Mouse (Mus musculus) spleen, adult 2 months (tissue): Measurements from ENCODE around the gene Ikzf2. TPM values are rescaled to one million over a fixed set of nuclear protein-coding genes. Genes with fewer than 3 reads are reported as not detected.

ENCODE experiments used
- DNase-seq, 2 experiments: peaks; one replicate each; pipeline versions ENCODE4 v3.0.0 to v3.0.0-alpha.2; 2012 to 2021; ENCODE audit warnings: low spot score in 2 of 2, low read depth in 1 of 2
- H3K27ac ChIP-seq: fragments of 200-500 bp; 2 replicates; pipeline ENCODE4 v1.5.1; 2012; ENCODE audit warnings: low read length, inconsistent platforms; ENCODE audit not compliant: insufficient read depth
- H3K27me3 ChIP-seq: fragments of 200-500 bp; 2 replicates; pipeline ENCODE4 v1.6.1; 2012; ENCODE audit warnings: mild to moderate bottlenecking, moderate library complexity, low read length, inconsistent platforms; ENCODE audit not compliant: control insufficient read depth, insufficient read depth
- H3K36me3 ChIP-seq: fragments of 200-500 bp; 2 replicates; pipeline ENCODE4 v1.6.1; 2012; ENCODE audit warnings: mild to moderate bottlenecking, low read length, inconsistent platforms; ENCODE audit not compliant: control insufficient read depth, insufficient read depth
- H3K4me1 ChIP-seq: fragments of 200-500 bp; 2 replicates; pipeline ENCODE4 v1.6.1; 2011; ENCODE audit warnings: inconsistent platforms; ENCODE audit not compliant: control insufficient read depth, insufficient read depth, insufficient read length
- H3K4me3 ChIP-seq: fragments of 200-500 bp; 2 replicates; pipeline ENCODE4 v1.5.1; 2011; ENCODE audit warnings: mild to moderate bottlenecking, inconsistent platforms; ENCODE audit not compliant: insufficient read depth, insufficient read length; ENCODE audit errors: extremely low read depth
- CTCF ChIP-seq: fragments of 200-500 bp; IDR thresholded peaks from 2 replicates; pipeline ENCODE4 v1.5.1; 2011; ENCODE audit warnings: mild to moderate bottlenecking, inconsistent platforms; ENCODE audit not compliant: insufficient read depth, insufficient read length, insufficient replicate concordance; ENCODE audit errors: extremely low read depth
- POLR2A ChIP-seq: fragments of 200-500 bp; IDR thresholded peaks from 2 replicates; pipeline ENCODE4 v1.6.1; 2011; ENCODE audit warnings: low read depth, low read length, inconsistent platforms
- WGBS: fragments of 180-500 bp; shearing (Covaris S2); methylation state at CpG from one replicate; pipeline ENCODE4 v1.1.7; 2018; 5-methylcytosine and 5-hydroxymethylcytosine counted together
- polyA plus RNA-seq: library from polyadenylated mRNA; depleted of rRNA; stranded (reverse); fragments of >200 nt; gene quantifications from 2 replicates; pipeline ENCODE4 v1.2.3, GENCODE M21; 2012; rRNA removed

The Ikzf2 gene
- polyA plus RNA-seq: 0.89 and 1.3 TPM in 2 replicates

DNA sequence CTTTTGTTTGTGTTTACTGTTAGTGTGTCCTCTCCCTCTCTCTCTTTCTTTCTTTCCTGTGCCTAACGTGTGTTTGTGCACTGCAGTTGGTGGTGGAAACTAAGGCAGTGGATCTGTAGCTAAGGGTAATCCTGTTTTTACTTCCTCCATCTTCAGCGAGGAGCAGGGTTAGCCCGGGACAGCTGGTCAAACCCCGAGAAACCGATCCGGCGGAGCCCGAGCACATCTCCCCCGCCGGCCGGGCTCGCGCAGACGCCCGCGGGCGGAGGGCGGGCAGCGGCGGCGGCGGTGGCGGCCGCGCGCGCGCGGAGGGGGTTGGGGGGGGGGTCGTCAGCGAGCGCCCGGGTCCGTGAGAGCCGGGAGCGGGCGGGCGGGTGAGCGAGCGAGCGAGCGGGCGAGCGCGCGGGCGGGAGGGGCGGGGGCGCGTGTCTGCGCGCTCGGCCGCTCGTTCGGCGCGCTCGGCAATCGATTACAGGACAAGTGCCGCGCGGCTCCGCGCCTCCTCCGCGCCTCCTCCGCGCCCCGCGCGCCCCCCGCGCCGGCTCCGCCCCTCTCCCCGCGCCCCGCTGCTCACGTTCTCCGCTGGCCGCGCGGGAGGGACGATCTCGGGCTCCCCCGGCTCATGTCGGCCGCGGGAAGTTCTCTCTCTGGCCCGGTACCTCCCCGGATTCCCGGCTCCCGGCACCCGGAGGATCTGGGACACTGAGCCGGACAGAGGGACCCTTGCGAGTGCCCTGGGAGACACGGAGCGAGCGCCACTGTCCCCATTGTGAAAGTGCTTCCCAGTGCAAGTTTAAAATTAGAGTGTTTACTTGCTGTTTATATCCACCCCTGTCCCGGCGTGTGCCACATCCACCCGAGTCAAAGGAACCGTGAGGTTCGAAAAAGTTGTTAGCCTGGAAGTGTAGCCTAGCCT, at the start of gene Ikzf2:
Gene Ikzf2 (minus strand): TSS at position 170 of the 916 bp plus-strand sequence.
- H3K27ac ChIP-seq: peak within 1 kb of the TSS; percentile 59; the same call in 1 of the 2 replicates
- no peaks in the 10 kb centered on the region for H3K36me3 ChIP-seq
- peak within 1 kb of the TSS; percentile 67 for H3K4me3 ChIP-seq
- peaks cover 2% of the 10 kb centered on the region; the same call in 1 of the 2 replicates for H3K4me1 ChIP-seq
- TF ChIP-seq POLR2A (no peak), CTCF (no peak)
- peaks cover 3% of the 10 kb centered on the region for H3K27me3 ChIP-seq
- whole genome bisulfite sequencing: under 1% methylated on average over 76 of the region's 105 CpGs
- peak in 1 of 2 experiments; percentile 36 for DNase-seq

DNA sequence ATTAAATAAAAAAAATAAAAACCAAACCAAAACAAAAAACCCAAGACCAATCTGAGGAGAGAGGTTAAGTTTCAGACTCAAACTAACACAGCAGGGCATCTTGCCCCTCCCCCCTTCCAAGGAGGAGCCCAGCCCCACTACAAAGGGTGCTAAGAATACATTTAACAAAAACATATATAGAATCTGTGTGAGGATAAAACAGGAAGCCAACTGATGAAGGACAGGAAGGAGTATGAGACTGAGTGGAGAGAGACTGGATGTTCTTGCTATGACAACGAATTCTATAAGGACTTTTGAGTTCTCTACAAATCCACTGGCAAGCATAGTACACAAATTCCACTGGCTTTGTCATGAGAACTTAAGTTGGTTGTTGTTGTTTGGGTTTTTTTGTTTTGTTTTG, 42.7 kb upstream of the Ikzf2 start:
- Histone ChIP-seq H3K36me3 (no peaks in the 10 kb centered on the region), H3K4me1 (no peaks in the 10 kb centered on the region), H3K27me3 (no peaks in the 10 kb centered on the region), H3K27ac (no peak overlapping the region), H3K4me3 (no peak overlapping the region)
- no peak for DNase-seq
- no peak for TF ChIP-seq CTCF
- no peak for TF ChIP-seq POLR2A
- 54% methylated on average over 1 of the region's 1 CpGs for WGBS

- TF ChIP-seq CTCF (no peak), POLR2A (no peak)
- Histone ChIP-seq H3K27ac (no peak overlapping the region), H3K27me3 (no peaks in the 10 kb centered on the region), H3K4me1 (no peaks in the 10 kb centered on the region), H3K4me3 (no peak overlapping the region), H3K36me3 (no peaks in the 10 kb centered on the region)
- DNase-seq: no peak
- 89% methylated on average over 5 of the region's 5 CpGs for WGBS
These were observed 42.1 kb upstream of the Ikzf2 start for GRCm38 (mm10) chr1:69729031-69729679.

GRCm38 (mm10) chr1:69727968-69728367, 40.9 kb upstream of the Ikzf2 start:
- TF ChIP-seq POLR2A (no peak), CTCF (no peak)
- 88% methylated on average over 5 of the region's 5 CpGs for WGBS
- H3K4me1 ChIP-seq: no peaks in the 10 kb centered on the region
- no peak overlapping the region for H3K27ac ChIP-seq
- no peaks in the 10 kb centered on the region for H3K27me3 ChIP-seq
- DNase-seq: no peak
- H3K36me3 ChIP-seq: no peaks in the 10 kb centered on the region
- H3K4me3 ChIP-seq: no peak overlapping the region

- 79% methylated on average over 3 of the region's 3 CpGs for WGBS
- Histone ChIP-seq H3K27me3 (no peaks in the 10 kb centered on the region), H3K4me1 (no peaks in the 10 kb centered on the region), H3K36me3 (no peaks in the 10 kb centered on the region), H3K4me3 (no peak overlapping the region), H3K27ac (no peak overlapping the region)
- TF ChIP-seq POLR2A (no peak), CTCF (no peak)
- no peak for DNase-seq
These were observed 30.1 kb upstream of the Ikzf2 start for GRCm38 (mm10) chr1:69717107-69717506.

DNA sequence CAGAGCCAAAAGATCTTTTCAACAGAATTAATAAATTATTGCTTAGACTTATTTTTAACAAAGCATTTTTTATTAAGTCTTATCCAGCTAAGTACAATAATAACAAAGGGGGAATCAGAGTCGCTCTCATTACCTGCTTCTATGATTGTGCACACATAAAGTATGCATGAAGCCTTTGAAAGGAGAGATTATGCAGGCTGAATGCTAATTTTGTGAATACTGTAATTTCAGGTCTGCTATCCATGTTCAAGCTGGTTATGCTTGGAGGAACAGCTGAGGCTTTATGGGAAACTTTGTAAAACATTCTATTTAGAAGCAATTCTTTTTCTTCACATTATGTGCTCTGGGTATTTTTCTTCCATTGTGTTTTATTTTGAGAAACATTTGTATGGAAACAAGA, 21.5 kb upstream of the Ikzf2 start:
- 86% methylated on average over 1 of the region's 1 CpGs for WGBS
- Histone ChIP-seq H3K4me3 (no peak overlapping the region), H3K27ac (no peak overlapping the region), H3K27me3 (no peaks in the 10 kb centered on the region), H3K4me1 (no peaks in the 10 kb centered on the region), H3K36me3 (no peaks in the 10 kb centered on the region)
- DNase-seq: no peak
- TF ChIP-seq POLR2A (no peak), CTCF (no peak)
